Mouse (Mus musculus) heart, adult 2 months (tissue): ENCODE measurements around the gene Rbfox3.

Experiments
- CTCF ChIP-seq: fragments of 200-600 bp; IDR thresholded peaks from 2 replicates; pipeline ENCODE4 v1.8.1; 2022; ENCODE audit warnings: antibody characterized with exemption, mild to moderate bottlenecking, moderate library complexity
- EP300 ChIP-seq: fragments of 200-500 bp; IDR thresholded peaks from 2 replicates; pipeline ENCODE4 v1.6.1; 2011; ENCODE audit warnings: low read depth, low read length, control low read depth; ENCODE audit not compliant: insufficient read depth
- POLR2A ChIP-seq: fragments of 200-500 bp; IDR thresholded peaks from 2 replicates; pipeline ENCODE4 v1.6.1; 2011; ENCODE audit warnings: mild to moderate bottlenecking, low read depth, low read length, control low read depth; ENCODE audit not compliant: insufficient read depth

- TF ChIP-seq POLR2A: no peak
- TF ChIP-seq CTCF: no peak
- TF ChIP-seq EP300: no peak
Observed at GRCm38 (mm10) chr11:118851391-118851790, 60.0 kb downstream of the Rbfox3 start.
